Mouse (Mus musculus) liver, embryonic 12.5 days (tissue): ENCODE measurements around the gene Cfap58. TPM values are rescaled to one million over a fixed set of nuclear protein-coding genes. Genes with fewer than 3 reads are reported as not detected.

Experiments used
- ATAC-seq: fragments of 200-750 bp; cut with Nextera tagmentation; 2 replicates; pipeline ENCODE4 v1.8.0; 2017; ENCODE audit warnings: moderate number of reproducible peaks, mild to moderate bottlenecking, moderate library complexity
- H3K27ac ChIP-seq: fragments of 300-500 bp; sonication (generic); 2 replicates; pipeline ENCODE4 v1.5.1; 2016; ENCODE audit warnings: mild to moderate bottlenecking
- H3K27me3 ChIP-seq: fragments of 300-500 bp; sonication (generic); replicated peaks from 2 replicates; pipeline ENCODE4 v1.6.1; 2016; ENCODE audit warnings: mild to moderate bottlenecking, moderate library complexity
- H3K36me3 ChIP-seq: fragments of 300-500 bp; sonication (generic); 2 replicates; pipeline ENCODE4 v1.6.1; 2016; ENCODE audit warnings: mild to moderate bottlenecking, moderate library complexity
- H3K4me1 ChIP-seq: fragments of 300-500 bp; sonication (generic); 2 replicates; pipeline ENCODE4 v1.6.1; 2016
- H3K4me2 ChIP-seq: fragments of 300-500 bp; sonication (generic); 2 replicates; pipeline ENCODE4 v1.6.1; 2016; ENCODE audit warnings: mild to moderate bottlenecking, moderate library complexity
- H3K4me3 ChIP-seq: fragments of 300-500 bp; sonication (generic); 2 replicates; pipeline ENCODE4 v1.5.1; 2016; ENCODE audit warnings: mild to moderate bottlenecking, moderate library complexity
- H3K9ac ChIP-seq: fragments of 300-500 bp; sonication (generic); 2 replicates; pipeline ENCODE4 v1.6.1; 2016; ENCODE audit warnings: mild to moderate bottlenecking, moderate library complexity
- H3K9me3 ChIP-seq: fragments of 300-500 bp; sonication (generic); replicated peaks from 2 replicates; pipeline ENCODE4 v1.6.1; 2016; ENCODE audit warnings: mild to moderate bottlenecking, moderate library complexity
- WGBS: fragments of 180-500 bp; shearing (Covaris S2); methylation state at CpG from one replicate; pipeline ENCODE4 v1.1.7; 2016; ENCODE audit not compliant: insufficient replicate concordance; 5-methylcytosine and 5-hydroxymethylcytosine counted together
- polyA plus RNA-seq: library from polyadenylated mRNA; unstranded; fragments of >200 nt; fragmentation: Nextera tagmentation; extraction: Ambion mirVana; gene quantifications from 2 replicates; pipeline ENCODE4 v1.2.1, GENCODE M21; 2016

The Cfap58 gene
- polyA plus RNA-seq: not detected in 2 replicates

GRCm38 (mm10) chr19:47937443-47938406 is at the start of gene Cfap58:
Gene Cfap58, plus strand, starts transcription at chr19:47937675.
- no peaks in the 10 kb centered on the region; the same call in 1 of the 2 replicates for H3K4me1 ChIP-seq
- H3K36me3 ChIP-seq: no peaks in the 10 kb centered on the region
- H3K9me3 ChIP-seq: no peaks in the 10 kb centered on the region
- no peak within 1 kb of the TSS for H3K27ac ChIP-seq
- H3K4me3 ChIP-seq: peak within 1 kb of the TSS; percentile 33
- H3K27me3 ChIP-seq: peaks cover 53% of the 10 kb centered on the region
- peak; percentile 59 for ATAC-seq
- H3K4me2 ChIP-seq: peak within 1 kb of the TSS; percentile 65
- 12% methylated on average over 41 of the region's 41 CpGs for WGBS
- no peak within 1 kb of the TSS for H3K9ac ChIP-seq

GRCm38 (mm10) chr19:47888037-47888436 is 49.4 kb upstream of the Cfap58 start:
- Histone ChIP-seq H3K36me3 (no peaks in the 10 kb centered on the region), H3K4me2 (no peak overlapping the region), H3K27me3 (no peaks in the 10 kb centered on the region), H3K27ac (no peak overlapping the region), H3K9me3 (no peaks in the 10 kb centered on the region), H3K4me1 (peaks cover 14% of the 10 kb centered on the region; the same call in 1 of the 2 replicates), H3K9ac (no peak overlapping the region), H3K4me3 (no peak overlapping the region)
- WGBS: 80% methylated on average over 8 of the region's 8 CpGs
- no peak for ATAC-seq

- Histone ChIP-seq H3K4me1 (peaks cover 3% of the 10 kb centered on the region; the same call in 1 of the 2 replicates), H3K27me3 (no peaks in the 10 kb centered on the region), H3K4me2 (no peak overlapping the region), H3K9ac (no peak overlapping the region), H3K36me3 (peaks cover 23% of the 10 kb centered on the region), H3K4me3 (no peak overlapping the region), H3K27ac (0 out of 2 replicates have a peak overlapping the region, but pooled peaks have one; percentile 13), H3K9me3 (no peaks in the 10 kb centered on the region)
- no peak for ATAC-seq
- WGBS: 57% methylated on average over 10 of the region's 10 CpGs
Observed at GRCm38 (mm10) chr19:47890489-47891130, 46.9 kb upstream of the Cfap58 start.

- no peaks in the 10 kb centered on the region for H3K27me3 ChIP-seq
- H3K4me3 ChIP-seq: no peak overlapping the region
- no peak overlapping the region for H3K27ac ChIP-seq
- H3K4me2 ChIP-seq: no peak overlapping the region
- no peak for ATAC-seq
- no peaks in the 10 kb centered on the region for H3K4me1 ChIP-seq
- H3K36me3 ChIP-seq: peaks cover 34% of the 10 kb centered on the region
- WGBS: 82% methylated on average over 11 of the region's 11 CpGs
- no peaks in the 10 kb centered on the region for H3K9me3 ChIP-seq
- no peak overlapping the region for H3K9ac ChIP-seq
Observed at GRCm38 (mm10) chr19:47891562-47892312, 45.7 kb upstream of the Cfap58 start.

GRCm38 (mm10) chr19:47893092-47893491 is 44.4 kb upstream of the Cfap58 start:
- 85% methylated on average over 6 of the region's 6 CpGs for WGBS
- Histone ChIP-seq H3K27ac (no peak overlapping the region), H3K4me3 (no peak overlapping the region), H3K9ac (no peak overlapping the region), H3K9me3 (no peaks in the 10 kb centered on the region), H3K36me3 (peaks cover 47% of the 10 kb centered on the region), H3K27me3 (no peaks in the 10 kb centered on the region), H3K4me2 (no peak overlapping the region), H3K4me1 (peaks cover 12% of the 10 kb centered on the region)
- no peak for ATAC-seq

GRCm38 (mm10) chr19:47898472-47899079 is 38.9 kb upstream of the Cfap58 start:
- H3K4me2 ChIP-seq: peak overlapping the region; percentile 44
- no peak overlapping the region for H3K9ac ChIP-seq
- WGBS: 39% methylated on average over 8 of the region's 8 CpGs
- H3K27me3 ChIP-seq: no peaks in the 10 kb centered on the region
- H3K4me1 ChIP-seq: peaks cover 65% of the 10 kb centered on the region
- peak overlapping the region; percentile 70 for H3K27ac ChIP-seq
- H3K36me3 ChIP-seq: peaks cover 42% of the 10 kb centered on the region
- ATAC-seq: peak; percentile 89
- H3K9me3 ChIP-seq: no peaks in the 10 kb centered on the region
- no peak overlapping the region for H3K4me3 ChIP-seq

- Histone ChIP-seq H3K4me3 (no peak overlapping the region), H3K9ac (no peak overlapping the region), H3K27ac (peak overlapping the region; percentile 32; the same call in 1 of the 2 replicates), H3K9me3 (no peaks in the 10 kb centered on the region), H3K27me3 (no peaks in the 10 kb centered on the region), H3K4me1 (peaks cover 68% of the 10 kb centered on the region), H3K36me3 (peaks cover 29% of the 10 kb centered on the region), H3K4me2 (no peak overlapping the region)
- WGBS: 47% methylated on average over 6 of the region's 6 CpGs
- no peak for ATAC-seq
Observed at GRCm38 (mm10) chr19:47900012-47900411, 37.5 kb upstream of the Cfap58 start.

GRCm38 (mm10) chr19:47900558-47900957 is 36.9 kb upstream of the Cfap58 start:
- H3K36me3 ChIP-seq: peaks cover 24% of the 10 kb centered on the region
- no peak overlapping the region for H3K27ac ChIP-seq
- H3K4me1 ChIP-seq: peaks cover 70% of the 10 kb centered on the region
- H3K9me3 ChIP-seq: no peaks in the 10 kb centered on the region
- no peaks in the 10 kb centered on the region for H3K27me3 ChIP-seq
- ATAC-seq: no peak
- no peak overlapping the region for H3K9ac ChIP-seq
- 75% methylated on average over 10 of the region's 10 CpGs for WGBS
- no peak overlapping the region for H3K4me2 ChIP-seq
- H3K4me3 ChIP-seq: no peak overlapping the region

- Histone ChIP-seq H3K9me3 (no peaks in the 10 kb centered on the region), H3K4me2 (no peak overlapping the region), H3K4me3 (no peak overlapping the region), H3K36me3 (peaks cover 8% of the 10 kb centered on the region), H3K4me1 (peaks cover 77% of the 10 kb centered on the region), H3K27me3 (no peaks in the 10 kb centered on the region), H3K27ac (no peak overlapping the region), H3K9ac (no peak overlapping the region)
- WGBS: 73% methylated on average over 13 of the region's 13 CpGs
- ATAC-seq: no peak
Observed at GRCm38 (mm10) chr19:47902316-47903201, 34.9 kb upstream of the Cfap58 start.

- Histone ChIP-seq H3K27me3 (no peaks in the 10 kb centered on the region), H3K27ac (no peak overlapping the region), H3K4me3 (no peak overlapping the region), H3K4me1 (peaks cover 76% of the 10 kb centered on the region), H3K36me3 (peaks cover 7% of the 10 kb centered on the region; the same call in 1 of the 2 replicates), H3K9ac (no peak overlapping the region), H3K4me2 (no peak overlapping the region), H3K9me3 (no peaks in the 10 kb centered on the region)
- WGBS: 70% methylated on average over 4 of the region's 4 CpGs
- no peak for ATAC-seq
Observed at GRCm38 (mm10) chr19:47903679-47904078, 33.8 kb upstream of the Cfap58 start.
